Mouse (Mus musculus): ENCODE results near the gene Gm17402.

Gene Gm17402

DNA sequence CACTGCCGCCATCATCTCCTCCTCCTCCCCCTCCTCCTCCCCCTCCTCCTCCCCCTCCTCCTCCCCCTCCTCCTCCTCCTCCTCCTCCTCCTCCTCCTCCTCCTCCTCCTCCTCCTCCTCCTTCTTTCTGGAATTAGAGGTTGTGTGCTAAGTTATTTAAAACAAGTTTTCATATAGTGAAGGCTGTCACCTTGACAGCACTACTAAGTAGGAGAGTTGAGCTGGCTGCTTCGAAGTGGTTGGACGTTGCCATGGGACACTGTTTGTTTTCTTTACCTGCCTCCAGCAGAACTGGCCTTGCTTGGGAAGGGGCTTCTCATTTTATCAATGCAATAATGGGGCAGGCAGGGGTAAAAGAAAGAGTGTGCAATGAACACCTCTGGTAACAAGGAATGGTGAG, at the start of gene Gm17402:
Gm17402 (minus strand) TSS at position 101 of the 400 bp plus-strand sequence.
- no peak for DNase-seq

DNA sequence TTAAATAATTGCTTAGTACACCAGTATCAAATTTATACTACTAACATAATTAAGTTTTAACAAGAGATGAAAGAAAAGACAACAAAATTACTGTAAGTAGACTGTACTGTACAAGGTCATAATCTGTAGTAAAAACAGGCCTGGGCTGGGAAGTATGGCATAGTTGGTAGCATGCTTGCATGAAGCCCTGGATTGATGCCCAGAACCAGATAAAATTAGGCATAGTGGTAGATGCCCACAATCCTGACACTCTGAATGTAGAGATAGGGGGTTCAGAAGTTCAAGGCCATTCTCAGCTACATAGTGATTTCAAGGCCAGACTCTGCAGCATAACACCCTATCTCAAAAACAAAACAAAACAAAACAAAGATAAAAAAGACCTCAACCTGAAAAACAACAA, 3.3 kb upstream of the Gm17402 start:
- DNase-seq: no peak

GRCm38 (mm10) chr3:67374360-67374778, 594 bp downstream of the Gm17402 start:
- DNase-seq: no peak

DNA sequence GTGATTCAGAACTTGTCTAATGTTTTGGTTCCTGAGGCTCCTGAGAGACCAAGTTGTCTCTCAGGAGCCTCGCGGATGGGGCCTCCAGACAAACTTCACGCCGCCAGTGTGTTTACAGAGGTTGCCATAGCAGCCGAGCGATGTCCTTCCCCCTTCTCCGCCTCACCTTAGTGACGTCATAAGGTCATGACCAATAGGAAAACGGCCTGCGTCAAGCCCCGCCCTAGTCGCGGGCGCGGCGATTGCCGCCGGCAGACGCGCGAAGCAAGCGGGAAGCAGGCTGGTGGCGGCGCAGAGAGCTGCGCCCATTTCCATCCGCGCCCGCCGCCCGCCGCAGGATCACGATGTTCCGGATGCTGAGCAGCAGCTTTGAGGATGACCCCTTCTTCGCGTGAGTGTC, 1.1 kb downstream of the Gm17402 start, which contains the start of gene Mlf1:
Mlf1 (plus strand) TSS at position 226 of the 400 bp plus-strand sequence.
- peak; percentile 88 for DNase-seq

- no peak for DNase-seq
Measured at GRCm38 (mm10) chr3:67372781-67373180, 2.2 kb downstream of the Gm17402 start.

DNA sequence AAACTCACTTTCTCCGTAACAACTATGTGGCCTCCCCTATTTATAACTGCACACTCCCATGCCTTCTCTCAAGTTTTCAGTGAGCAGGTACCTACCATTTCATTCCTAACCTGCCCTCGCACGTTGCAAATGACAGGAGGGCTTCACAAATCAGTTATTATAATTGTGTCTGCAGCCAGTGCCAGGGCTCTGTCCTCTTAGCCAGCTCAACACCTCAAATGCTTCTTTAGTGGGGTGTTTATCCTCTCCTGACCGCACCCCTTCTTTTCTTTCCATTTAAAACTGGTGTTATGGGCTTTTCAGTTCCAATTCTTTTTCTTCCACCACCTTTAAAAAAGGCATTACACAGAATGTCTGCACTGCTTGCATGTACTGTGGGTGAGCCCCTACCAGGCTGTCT, 2.8 kb downstream of the Gm17402 start:
- DNase-seq: no peak

- DNase-seq: no peak
Measured at GRCm38 (mm10) chr3:67369407-67370079, 5.4 kb downstream of the Gm17402 start.

GRCm38 (mm10) chr3:67367481-67367880, 7.5 kb downstream of the Gm17402 start:
- no peak for DNase-seq

GRCm38 (mm10) chr3:67366087-67366892, 8.7 kb downstream of the Gm17402 start:
- DNase-seq: no peak

DNA sequence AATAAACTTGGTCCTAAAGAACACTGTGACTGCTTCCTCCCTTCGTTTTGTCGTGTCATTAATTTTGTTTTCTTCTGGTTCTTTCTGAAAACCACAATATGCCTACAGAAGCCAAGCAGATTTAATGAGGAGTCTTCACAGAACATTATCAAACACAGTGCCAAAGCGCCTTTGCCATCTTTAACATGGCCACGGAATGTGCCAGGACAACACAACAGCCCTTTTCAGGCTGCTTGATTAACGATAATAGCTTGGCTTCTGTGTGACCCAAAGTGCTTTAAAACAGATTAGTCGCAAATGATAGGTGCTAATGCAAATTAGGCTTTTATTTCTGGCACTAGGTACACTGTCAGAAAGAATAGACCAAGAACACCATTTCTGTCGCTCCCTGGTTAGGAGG, 16.6 kb downstream of the Gm17402 start:
- DNase-seq: no peak

DNA sequence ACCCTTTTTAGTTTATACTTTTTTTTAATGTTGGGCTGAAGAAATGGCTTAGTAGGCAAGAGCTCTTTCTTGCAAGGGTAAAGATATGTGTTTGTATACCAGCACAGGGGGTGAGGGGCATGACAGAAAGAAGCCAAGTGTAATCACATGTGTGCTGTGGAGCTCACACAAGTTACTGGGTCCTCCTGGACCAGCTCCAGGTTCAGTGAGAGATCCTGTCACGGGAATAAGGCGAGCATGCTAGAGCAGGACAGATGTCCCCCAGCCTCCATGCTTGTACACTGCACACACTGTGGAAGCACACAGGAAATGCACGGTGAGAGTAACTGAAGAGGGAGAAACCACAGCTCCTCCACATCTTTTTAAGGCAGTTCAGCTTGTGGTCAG, 22.2 kb downstream of the Gm17402 start:
- DNase-seq: no peak

GRCm38 (mm10) chr3:67352128-67352762, 22.7 kb downstream of the Gm17402 start:
- DNase-seq: peak; percentile 45

- no peak for DNase-seq
Measured at GRCm38 (mm10) chr3:67351406-67352127, 23.4 kb downstream of the Gm17402 start.

DNA sequence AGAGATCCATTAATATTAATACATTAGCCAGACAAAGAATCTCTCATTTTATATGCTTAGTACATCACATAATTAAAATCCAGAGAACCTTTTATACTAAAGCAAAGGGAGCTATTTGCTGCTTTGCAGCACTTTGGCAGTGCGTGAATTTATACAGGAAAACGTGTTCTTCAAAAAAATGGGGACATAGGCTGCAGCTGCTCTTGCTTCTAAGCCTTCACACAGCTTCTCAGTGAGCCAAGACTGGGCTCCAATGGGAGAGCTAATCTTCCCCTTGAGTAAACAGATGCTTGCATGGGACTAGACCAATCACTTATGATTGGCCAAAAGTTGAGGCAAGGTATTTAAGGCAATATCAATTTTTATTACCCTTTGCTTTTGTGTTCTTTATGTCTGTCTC, 28.3 kb downstream of the Gm17402 start:
- DNase-seq: no peak

- peak; percentile 70 for DNase-seq
Measured at GRCm38 (mm10) chr3:67344599-67344998, 30.4 kb downstream of the Gm17402 start.

DNA sequence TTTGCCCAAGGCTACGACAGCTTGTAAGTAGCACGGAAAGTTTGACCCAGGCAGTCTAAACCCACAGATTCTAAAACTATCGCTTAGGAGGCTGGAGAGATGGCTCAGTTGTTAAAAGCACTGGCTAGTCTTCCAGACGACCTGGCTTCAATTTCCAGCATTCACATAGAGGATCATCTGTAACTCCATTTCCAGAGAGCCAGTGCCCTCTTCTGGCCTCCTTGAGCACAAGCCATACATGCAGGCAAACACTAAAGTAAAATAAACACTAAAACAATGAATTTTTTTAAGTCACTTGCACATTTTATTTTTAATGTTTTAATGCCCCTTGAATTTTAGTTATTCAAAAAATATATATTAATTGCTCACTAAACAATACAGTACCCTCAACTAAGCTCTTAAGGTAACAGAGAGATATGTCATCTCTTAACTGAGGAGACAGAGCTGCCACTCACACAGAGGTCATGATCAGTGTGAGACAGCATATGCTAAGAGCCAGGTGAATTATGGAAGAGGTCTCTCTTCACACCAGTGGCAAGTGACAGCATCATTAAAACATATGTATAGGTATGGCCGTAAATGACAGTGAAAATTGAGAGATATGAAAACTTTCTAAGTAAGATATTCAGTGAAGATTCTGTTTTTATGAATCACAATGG, 31.8 kb downstream of the Gm17402 start:
- DNase-seq: no peak

GRCm38 (mm10) chr3:67340921-67341320, 34.0 kb downstream of the Gm17402 start:
- DNase-seq: no peak

GRCm38 (mm10) chr3:67339558-67339957, 35.4 kb downstream of the Gm17402 start:
- DNase-seq: no peak

DNA sequence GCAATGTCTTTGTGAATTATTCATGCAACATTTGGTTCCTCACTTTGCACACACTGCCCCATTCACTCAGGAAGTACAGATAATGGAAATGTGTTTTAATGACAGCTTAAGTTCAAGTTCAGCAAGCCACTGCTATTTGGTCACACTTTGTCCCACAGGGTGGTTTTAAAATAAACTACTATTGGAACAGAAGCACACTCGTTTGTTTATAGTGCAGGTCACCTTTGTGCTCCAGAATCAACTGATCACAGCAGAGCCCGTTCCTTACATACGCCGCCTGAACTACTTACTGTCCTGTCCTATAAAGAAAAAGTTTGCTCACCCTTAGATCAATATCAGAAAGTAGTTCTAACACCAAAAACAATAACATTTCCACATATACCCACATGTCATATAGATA, 52.5 kb downstream of the Gm17402 start:
- no peak for DNase-seq

Data from lung, postnatal 10 days (tissue).